Mouse (Mus musculus): ENCODE results near the gene B130006D01Rik. TPM values are rescaled to one million over a fixed set of nuclear protein-coding genes. Genes with fewer than 3 reads are reported as not detected.

B130006D01Rik gene
- total RNA-seq, 4 experiments from 2014 or later, result 1.9 to 2.4 (median 1.9) TPM

GRCm38 (mm10) chr11:95769208-95769607 is 45.8 kb downstream of the B130006D01Rik start:
- DNase-seq (ENCODE audit: low spot score in 2 of 2), result no peak

DNA sequence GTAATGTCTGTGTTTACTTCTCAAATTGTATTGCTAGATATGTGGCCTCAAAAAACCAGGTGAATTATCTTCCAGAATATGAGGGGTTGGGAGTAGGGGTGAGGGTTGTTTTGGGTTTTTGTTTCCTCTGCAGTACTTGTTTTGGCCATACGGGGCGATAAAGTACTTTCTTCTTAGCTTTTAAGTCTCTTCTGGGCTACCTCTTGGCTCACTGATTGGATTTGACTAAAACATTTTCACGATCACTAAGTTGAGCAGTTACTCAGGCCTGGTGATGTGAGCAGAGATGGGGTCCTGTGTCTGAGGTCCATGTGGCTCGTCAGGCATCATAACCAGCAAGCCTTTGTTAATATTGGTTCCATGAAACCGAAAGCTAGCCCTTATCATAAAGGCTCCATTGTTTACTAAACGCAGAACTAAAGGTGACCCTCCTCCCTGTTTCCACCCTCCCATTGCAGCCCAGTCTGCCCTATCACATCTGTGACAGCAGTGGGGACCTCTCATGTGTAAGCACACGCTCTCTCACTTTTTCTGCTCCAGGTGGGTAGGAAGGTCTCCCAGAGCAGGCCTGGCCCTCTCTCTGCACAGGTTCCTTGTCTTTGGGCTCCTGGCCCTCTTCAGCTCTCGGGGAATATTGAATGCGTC is 47.5 kb downstream of the B130006D01Rik start:
- no peak for DNase-seq (ENCODE audit: low spot score in 2 of 2)

DNA sequence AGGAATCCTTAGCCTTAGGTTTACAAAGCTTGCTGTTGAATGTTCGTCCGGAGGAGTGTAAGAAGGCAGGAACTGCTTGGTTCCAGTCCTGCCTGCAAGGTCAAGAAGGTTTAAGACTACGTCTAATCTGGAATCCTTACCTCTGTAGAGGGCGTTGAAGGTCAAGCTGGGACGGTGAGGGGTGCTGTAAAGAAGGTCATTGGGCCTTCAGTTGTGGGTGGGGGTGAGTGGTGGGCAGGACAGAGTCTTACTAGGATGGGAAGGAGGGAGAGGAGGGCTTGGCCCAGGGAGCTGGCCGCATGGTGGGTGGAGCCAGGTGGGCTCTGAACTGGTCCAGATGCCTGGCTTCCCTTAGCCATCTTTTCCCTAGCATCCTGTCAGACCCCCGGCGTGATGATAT is 48.3 kb downstream of the B130006D01Rik start:
- DNase-seq (ENCODE audit: low spot score in 2 of 2), result no peak

- DNase-seq (ENCODE audit: low spot score in 2 of 2), result no peak
Observed at GRCm38 (mm10) chr11:95773264-95773663, 49.9 kb downstream of the B130006D01Rik start.

Other genes starting within 250 kb of the B130006D01Rik start
- 10 to 100 TPM; 22.2 to 26.3 (median 25.1) TPM for gene Nxph3, start 209.0 kb upstream of the B130006D01Rik start, total RNA-seq (2022)
- 1 to 10 TPM; 1.9 to 2.8 (median 2.3) TPM for gene Ngfr, start 135.9 kb upstream of the B130006D01Rik start, total RNA-seq (2022)
- 100 to 1,000 TPM in 1 of 4 experiments, 10 to 100 TPM in 3; 85.9 to 105 (median 94.0) TPM for gene Phb, start 56.6 kb upstream of the B130006D01Rik start, total RNA-seq (2022)
- gene Zfp652, start 10.9 kb upstream of the B130006D01Rik start, total RNA-seq (2022), result 10 to 100 TPM; 47.8 to 49.7 (median 48.5) TPM
- gene Phospho1, start 100.9 kb downstream of the B130006D01Rik start, total RNA-seq (2022), result 10 to 100 TPM; 44.2 to 51.8 (median 50.0) TPM
- 10 to 100 TPM in 2 of 4 experiments, 1 to 10 TPM in 2; 1.4 to 20.3 (median 11.8) TPM for gene Gngt2, start 113.6 kb downstream of the B130006D01Rik start, total RNA-seq (2022)
- gene Abi3, start 118.9 kb downstream of the B130006D01Rik start, total RNA-seq (2022), result 10 to 100 TPM in 2 of 4 experiments, 1 to 10 TPM in 2; 5.0 to 38.5 (median 21.7) TPM
- gene B4galnt2, start 191.3 kb downstream of the B130006D01Rik start, total RNA-seq (2022), result not detected

All from layer of hippocampus, adult 8-10 months (tissue).